Mouse (Mus musculus) kidney, adult 18-20 months (tissue): ENCODE data around the gene Pnma1.

Experiments
- DNase-seq: peaks from one replicate; pipeline ENCODE4 v3.0.0; 2021

The Pnma1 gene

GRCm38 (mm10) chr12:84100071-84100470 lies 48.2 kb downstream of the Pnma1 start:
- DNase-seq, result no peak

DNA sequence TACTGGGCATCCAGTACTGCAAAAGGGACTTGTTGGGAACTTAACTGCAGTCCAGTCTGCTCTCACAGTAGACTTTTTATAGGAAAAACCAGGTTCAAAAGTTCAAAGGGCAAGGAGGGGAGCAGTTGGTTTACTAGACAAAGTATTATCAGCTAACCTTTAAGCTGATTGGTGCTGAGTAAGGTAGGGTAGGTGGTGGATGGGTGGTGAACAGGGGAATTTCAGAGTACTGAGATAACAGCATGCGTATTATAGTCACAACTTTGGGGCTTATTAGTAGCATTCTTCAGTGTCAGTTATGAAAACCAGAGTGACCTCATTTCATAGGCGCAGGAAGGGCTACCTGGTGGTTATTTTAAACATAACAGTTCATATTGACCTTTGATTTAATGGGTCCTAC lies 48.7 kb downstream of the Pnma1 start:
- no peak for DNase-seq
